Mouse (Mus musculus) spleen, adult 2 months (tissue): ENCODE measurements around the gene Aloxe3. TPM values are rescaled to one million over a fixed set of nuclear protein-coding genes. Genes with fewer than 3 reads are reported as not detected.
A peak's percentile ranks its signal among the peaks of the same experiment; 100 is the strongest.

Experiments
- DNase-seq, 2 experiments: peaks; one replicate each; pipeline versions ENCODE4 v3.0.0 to v3.0.0-alpha.2; 2012 to 2021; ENCODE audit warnings: low spot score in 2 of 2, low read depth in 1 of 2
- H3K27ac ChIP-seq: fragments of 200-500 bp; 2 replicates; pipeline ENCODE4 v1.5.1; 2012; ENCODE audit warnings: low read length, inconsistent platforms; ENCODE audit not compliant: insufficient read depth
- H3K27me3 ChIP-seq: fragments of 200-500 bp; 2 replicates; pipeline ENCODE4 v1.6.1; 2012; ENCODE audit warnings: mild to moderate bottlenecking, moderate library complexity, low read length, inconsistent platforms; ENCODE audit not compliant: control insufficient read depth, insufficient read depth
- H3K36me3 ChIP-seq: fragments of 200-500 bp; 2 replicates; pipeline ENCODE4 v1.6.1; 2012; ENCODE audit warnings: mild to moderate bottlenecking, low read length, inconsistent platforms; ENCODE audit not compliant: control insufficient read depth, insufficient read depth
- H3K4me1 ChIP-seq: fragments of 200-500 bp; 2 replicates; pipeline ENCODE4 v1.6.1; 2011; ENCODE audit warnings: inconsistent platforms; ENCODE audit not compliant: control insufficient read depth, insufficient read depth, insufficient read length
- H3K4me3 ChIP-seq: fragments of 200-500 bp; 2 replicates; pipeline ENCODE4 v1.5.1; 2011; ENCODE audit warnings: mild to moderate bottlenecking, inconsistent platforms; ENCODE audit not compliant: insufficient read depth, insufficient read length; ENCODE audit errors: extremely low read depth
- CTCF ChIP-seq: fragments of 200-500 bp; IDR thresholded peaks from 2 replicates; pipeline ENCODE4 v1.5.1; 2011; ENCODE audit warnings: mild to moderate bottlenecking, inconsistent platforms; ENCODE audit not compliant: insufficient read depth, insufficient read length, insufficient replicate concordance; ENCODE audit errors: extremely low read depth
- POLR2A ChIP-seq: fragments of 200-500 bp; IDR thresholded peaks from 2 replicates; pipeline ENCODE4 v1.6.1; 2011; ENCODE audit warnings: low read depth, low read length, inconsistent platforms
- WGBS: fragments of 180-500 bp; shearing (Covaris S2); methylation state at CpG from one replicate; pipeline ENCODE4 v1.1.7; 2018; 5-methylcytosine and 5-hydroxymethylcytosine counted together
- polyA plus RNA-seq: library from polyadenylated mRNA; depleted of rRNA; stranded (reverse); fragments of >200 nt; gene quantifications from 2 replicates; pipeline ENCODE4 v1.2.3, GENCODE M21; 2012

Aloxe3 gene
- polyA plus RNA-seq, 1 experiment = 2.8 TPM

DNA sequence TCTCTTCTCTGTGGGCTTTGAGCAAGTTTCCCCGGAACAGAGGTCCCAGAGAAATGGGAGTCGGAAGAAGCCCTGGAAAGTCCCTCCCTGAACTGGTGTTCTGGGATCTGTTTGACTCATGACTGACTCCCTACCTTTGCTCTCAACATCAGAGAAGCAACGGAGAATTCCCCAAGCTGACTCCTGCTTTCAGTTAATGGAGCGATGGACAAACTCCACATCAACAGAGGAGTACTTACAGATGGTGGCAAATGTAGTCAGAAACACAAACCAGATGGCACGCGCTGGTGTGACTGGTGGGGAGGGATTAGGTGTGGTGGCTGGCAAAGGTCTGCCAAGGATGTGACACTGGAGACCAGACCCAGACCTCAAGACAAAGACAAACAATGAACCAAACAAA is 25.3 kb downstream of the Aloxe3 start:
- no peaks in the 10 kb centered on the region for H3K36me3 ChIP-seq
- H3K27me3 ChIP-seq = no peaks in the 10 kb centered on the region; the same call in 1 of the 2 replicates
- no peaks in the 10 kb centered on the region for H3K4me1 ChIP-seq
- H3K4me3 ChIP-seq = no peak overlapping the region
- no peak for DNase-seq
- 69% methylated on average over 6 of the region's 6 CpGs for WGBS
- TF ChIP-seq CTCF (no peak), POLR2A (no peak)
- no peak overlapping the region for H3K27ac ChIP-seq

GRCm38 (mm10) chr11:69153831-69154230 is 28.1 kb downstream of the Aloxe3 start:
- 82% methylated on average over 8 of the region's 8 CpGs for WGBS
- Histone ChIP-seq H3K4me1 (no peaks in the 10 kb centered on the region), H3K36me3 (no peaks in the 10 kb centered on the region), H3K27me3 (peaks cover 5% of the 10 kb centered on the region; the same call in 1 of the 2 replicates), H3K27ac (no peak overlapping the region), H3K4me3 (no peak overlapping the region)
- no peak for DNase-seq
- TF ChIP-seq CTCF (no peak), POLR2A (no peak)

DNA sequence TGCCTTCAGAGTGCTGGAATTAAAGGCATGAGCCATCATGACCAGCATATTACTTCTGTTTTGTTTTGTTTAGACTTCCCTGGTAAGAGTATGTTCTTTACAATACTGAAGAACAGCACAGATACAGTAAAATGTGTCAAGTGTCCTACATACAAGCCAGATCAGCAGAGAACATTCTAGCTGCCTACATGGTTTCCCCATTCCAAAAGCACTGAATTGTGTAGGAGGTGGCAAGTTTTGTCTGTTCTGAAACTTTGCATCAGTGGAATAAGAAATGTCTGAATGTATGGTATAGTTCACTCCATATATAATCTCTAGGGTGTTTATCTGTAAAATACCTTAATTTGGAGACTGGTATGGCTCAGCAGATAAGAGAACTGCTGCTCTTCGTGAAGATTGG is 29.7 kb downstream of the Aloxe3 start:
- DNase-seq = no peak
- H3K36me3 ChIP-seq = no peaks in the 10 kb centered on the region
- no peaks in the 10 kb centered on the region for H3K4me1 ChIP-seq
- H3K27me3 ChIP-seq = peaks cover 5% of the 10 kb centered on the region; the same call in 1 of the 2 replicates
- H3K27ac ChIP-seq = no peak overlapping the region
- 43% methylated on average over 1 of the region's 1 CpGs for WGBS
- TF ChIP-seq POLR2A (no peak), CTCF (no peak)
- no peak overlapping the region for H3K4me3 ChIP-seq

GRCm38 (mm10) chr11:69156800-69157199 is 31.1 kb downstream of the Aloxe3 start, which contains the start of gene Alox12b:
Alox12b (plus strand) TSS chr11:69156989.
- Histone ChIP-seq H3K27me3 (peaks cover 5% of the 10 kb centered on the region; the same call in 1 of the 2 replicates), H3K27ac (no peak within 1 kb of the TSS), H3K4me1 (no peaks in the 10 kb centered on the region), H3K36me3 (no peaks in the 10 kb centered on the region), H3K4me3 (no peak within 1 kb of the TSS)
- WGBS = 10% methylated on average over 18 of the region's 18 CpGs
- DNase-seq = no peak
- no peak for TF ChIP-seq CTCF
- no peak for TF ChIP-seq POLR2A

DNA sequence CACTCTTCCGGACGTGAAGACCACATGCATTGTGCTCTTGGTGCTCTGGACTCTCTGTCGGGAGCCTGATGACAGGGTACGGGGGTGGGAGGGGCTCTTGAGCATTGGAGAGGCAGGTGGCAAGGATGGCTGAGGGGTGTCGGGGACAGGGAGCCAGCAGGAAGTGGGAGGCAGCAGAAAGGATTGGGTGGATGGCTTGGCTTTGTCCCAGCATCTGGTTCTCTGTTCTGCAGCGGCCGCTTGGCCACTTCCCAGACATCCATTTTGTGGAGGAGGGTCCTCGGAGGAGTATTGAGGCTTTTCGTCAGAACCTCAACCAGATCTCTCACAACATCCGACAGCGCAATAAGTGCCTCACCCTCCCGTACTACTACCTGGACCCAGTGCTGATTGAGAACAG is 43.6 kb downstream of the Aloxe3 start:
- H3K4me3 ChIP-seq = no peak overlapping the region
- 85% methylated on average over 12 of the region's 12 CpGs for WGBS
- no peak overlapping the region for H3K27ac ChIP-seq
- no peaks in the 10 kb centered on the region for H3K4me1 ChIP-seq
- no peak for TF ChIP-seq CTCF
- H3K27me3 ChIP-seq = no peaks in the 10 kb centered on the region
- no peaks in the 10 kb centered on the region for H3K36me3 ChIP-seq
- no peak for DNase-seq

DNA sequence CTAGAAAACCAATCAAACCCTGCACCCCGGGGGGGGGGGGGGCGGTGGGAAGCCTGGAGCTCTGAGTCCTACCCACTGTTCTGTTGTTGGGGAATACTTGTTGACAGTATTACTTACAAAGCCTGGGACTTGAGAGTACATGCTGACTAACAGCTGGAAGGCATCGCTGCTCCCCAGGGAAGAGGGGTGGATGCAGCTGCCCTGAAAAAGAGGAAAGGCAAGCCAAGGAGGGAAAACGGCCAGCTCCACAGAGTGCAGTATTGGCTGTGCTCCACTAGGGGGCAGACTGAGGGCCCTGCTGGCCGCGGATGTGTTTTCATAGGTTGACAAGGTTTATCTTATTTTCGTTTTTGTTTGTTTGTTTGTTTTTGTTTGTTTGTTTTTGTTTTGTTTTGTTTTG is 45.9 kb downstream of the Aloxe3 start:
- no peak overlapping the region for H3K27ac ChIP-seq
- H3K27me3 ChIP-seq = no peaks in the 10 kb centered on the region
- no peak overlapping the region for H3K4me3 ChIP-seq
- no peak for TF ChIP-seq POLR2A
- peak; percentile 72; the same call in 1 of the 2 replicates for TF ChIP-seq CTCF
- no peaks in the 10 kb centered on the region for H3K4me1 ChIP-seq
- peak in 1 of 2 experiments; percentile 18 for DNase-seq
- H3K36me3 ChIP-seq = no peaks in the 10 kb centered on the region
- 37% methylated on average over 7 of the region's 7 CpGs for WGBS

- Histone ChIP-seq H3K4me3 (no peak overlapping the region), H3K27ac (no peak overlapping the region), H3K36me3 (no peaks in the 10 kb centered on the region), H3K27me3 (peaks cover 2% of the 10 kb centered on the region; the same call in 1 of the 2 replicates), H3K4me1 (no peaks in the 10 kb centered on the region)
- no peak for DNase-seq
- 93% methylated on average over 2 of the region's 2 CpGs for WGBS
- TF ChIP-seq CTCF (no peak), POLR2A (no peak)
These were observed 46.9 kb downstream of the Aloxe3 start for GRCm38 (mm10) chr11:69172606-69173005.
